Mouse (Mus musculus) ES-E14 (cell line): Measurements from ENCODE around the gene Tpst1. TPM values are rescaled to one million over a fixed set of nuclear protein-coding genes. Genes with fewer than 3 reads are reported as not detected.

Source experiments
- DNase-seq: peaks from one replicate; pipeline ENCODE4 v3.0.0-alpha.2; 2013; ENCODE audit warnings: low read depth, low spot score
- H3K27ac ChIP-seq: 2 replicates; pipeline ENCODE4 v1.5.1; 2012; ENCODE audit warnings: low read depth, mild to moderate bottlenecking, low read length, moderate library complexity, mixed read lengths; ENCODE audit not compliant: poor library complexity, insufficient read depth, severe bottlenecking
- H3K36me3 ChIP-seq: 2 replicates; pipeline ENCODE4 v1.6.1; 2012; ENCODE audit warnings: mild to moderate bottlenecking, low read length, moderate library complexity, mixed read lengths; ENCODE audit not compliant: control insufficient read depth, poor library complexity, insufficient read depth, severe bottlenecking
- H3K4me1 ChIP-seq, 2 experiments: fragments of 150-350 bp in 1 of 2; sonication (generic) in 1 of 2; 2 replicates each; pipeline ENCODE4 v1.6.1; 2012; ENCODE audit warnings: low read length in 2 of 2, mild to moderate bottlenecking in 1 of 2, mixed read lengths in 1 of 2; ENCODE audit not compliant: control insufficient read depth in 2 of 2, insufficient read depth in 2 of 2, poor library complexity in 1 of 2
- H3K4me3 ChIP-seq, 2 experiments: fragments of 150-350 bp in 1 of 2; sonication (generic) in 1 of 2; 2 replicates each; pipeline ENCODE4 v1.5.1; 2012; ENCODE audit warnings: low read length in 2 of 2, low read depth in 1 of 2, mild to moderate bottlenecking in 1 of 2, mixed read lengths in 1 of 2; ENCODE audit not compliant: insufficient read depth in 1 of 2, poor library complexity in 1 of 2, severe bottlenecking in 1 of 2
- H3K9ac ChIP-seq: 2 replicates; pipeline ENCODE4 v1.6.1; 2012; ENCODE audit warnings: low read depth, mild to moderate bottlenecking, low read length, mixed read lengths; ENCODE audit not compliant: poor library complexity, insufficient read depth, severe bottlenecking
- H3K9me3 ChIP-seq: fragments of 150-350 bp; sonication (generic); 2 replicates; pipeline ENCODE4 v1.6.1; 2012; ENCODE audit warnings: low read depth, mild to moderate bottlenecking, low read length; ENCODE audit not compliant: control insufficient read depth, insufficient read depth
- CHD2 ChIP-seq: IDR thresholded peaks from 2 replicates; pipeline ENCODE4 v1.6.1; 2014; ENCODE audit warnings: mild to moderate bottlenecking, low read depth, low read length, inconsistent platforms
- HCFC1 ChIP-seq: IDR thresholded peaks from 2 replicates; pipeline ENCODE4 v1.6.1; 2012; ENCODE audit warnings: low read length, inconsistent platforms, borderline replicate concordance; ENCODE audit not compliant: insufficient read depth
- MAFK ChIP-seq: IDR thresholded peaks from 2 replicates; pipeline ENCODE4 v1.6.1; 2014; ENCODE audit warnings: mild to moderate bottlenecking, low read depth, low read length, inconsistent platforms; ENCODE audit not compliant: insufficient read depth
- ZC3H11A ChIP-seq: IDR thresholded peaks from 2 replicates; pipeline ENCODE4 v1.6.1; 2012; ENCODE audit warnings: low read depth, mild to moderate bottlenecking, inconsistent platforms, low read length, borderline replicate concordance
- ZNF384 ChIP-seq: IDR thresholded peaks from 2 replicates; pipeline ENCODE4 v1.6.1; 2012; ENCODE audit warnings: low read depth, low read length, inconsistent platforms
- in situ Hi-C, 2 experiments: fragments of 600-800 bp; cut with MboI; formaldehyde crosslinking; loops; one replicate each; pipeline ENCODE4 v1.15.1; 2025; ENCODE audit warnings: low sequenced_read_pairs in 2 of 2, inconsistent platforms in 1 of 2; ENCODE audit not compliant: unreplicated experiment in 2 of 2
- total RNA-seq: library from RNA; depleted of rRNA; stranded (reverse); fragments of 300-350 nt; gene quantifications from 2 replicates; pipeline ENCODE4 v1.2.3, GENCODE M21; 2012

Tpst1 gene
- total RNA-seq, 1 experiment = 51.4 TPM

DNA sequence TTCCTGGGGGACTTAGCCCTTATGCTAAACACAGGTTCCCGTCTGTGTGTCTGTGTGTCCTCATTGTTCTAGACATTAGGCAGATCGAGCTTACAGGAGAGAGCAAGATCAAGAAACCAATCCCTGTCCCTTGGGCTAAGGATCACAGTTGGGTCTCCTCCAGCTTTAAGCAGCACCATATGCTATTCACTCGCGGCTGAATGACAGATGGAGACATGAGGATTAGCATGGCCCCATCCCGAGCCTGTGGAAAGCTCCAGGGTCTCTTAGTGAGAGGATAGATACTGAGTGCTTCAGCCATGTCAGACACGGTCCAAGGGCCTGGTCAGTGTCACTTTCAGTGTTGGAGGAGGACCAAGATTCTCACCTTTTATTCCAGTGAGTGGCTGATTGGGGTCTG, 22.7 kb upstream of the Tpst1 start:
- TF ChIP-seq HCFC1 (no peak), ZC3H11A (no peak), CHD2 (no peak), ZNF384 (no peak), MAFK (no peak)
- Histone ChIP-seq H3K4me3 (no peak overlapping the region), H3K9ac (no peak overlapping the region), H3K27ac (no peak overlapping the region), H3K4me1 (peaks cover 0 to 1% of the 10 kb centered on the region in 2 experiments; a peak in 1 of 4 replicates), H3K36me3 (peaks cover 23% of the 10 kb centered on the region), H3K9me3 (no peaks in the 10 kb centered on the region)
- in situ Hi-C loops = no loop called here
- no peak for DNase-seq

GRCm38 (mm10) chr5:130051073-130051860, 21.9 kb upstream of the Tpst1 start:
- TF ChIP-seq CHD2 (no peak), ZC3H11A (no peak), HCFC1 (no peak), MAFK (no peak), ZNF384 (no peak)
- Histone ChIP-seq H3K4me1 (peaks cover 0 to 1% of the 10 kb centered on the region in 2 experiments; a peak in 1 of 4 replicates), H3K4me3 (no peak overlapping the region), H3K9me3 (no peaks in the 10 kb centered on the region), H3K27ac (no peak overlapping the region), H3K36me3 (peaks cover 20% of the 10 kb centered on the region), H3K9ac (no peak overlapping the region)
- DNase-seq = no peak
- in situ Hi-C loops = no loop called here

DNA sequence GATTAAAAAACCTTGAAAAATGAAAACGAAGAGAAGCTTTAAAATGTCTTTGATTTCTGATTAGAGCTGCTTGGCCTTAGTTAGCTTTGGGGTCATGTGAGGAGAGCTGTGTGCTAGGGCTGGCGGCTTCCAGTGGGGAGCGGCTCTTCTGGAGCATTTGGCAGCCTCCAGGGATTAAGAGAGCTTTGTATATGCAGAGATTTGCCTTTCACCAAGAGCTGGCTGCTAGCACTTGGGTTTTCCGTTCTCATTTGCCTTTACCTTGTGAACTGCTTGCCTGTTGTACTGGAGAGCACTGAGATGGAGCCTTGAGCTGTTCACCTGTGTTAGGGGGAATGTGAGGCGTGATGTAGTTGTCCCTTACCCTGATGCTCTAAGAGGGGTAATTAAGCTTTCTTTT, 20.6 kb upstream of the Tpst1 start:
- H3K9me3 ChIP-seq = no peaks in the 10 kb centered on the region
- no peak overlapping the region for H3K9ac ChIP-seq
- in situ Hi-C loops = no loop called here
- H3K36me3 ChIP-seq = peaks cover 16% of the 10 kb centered on the region; the same call in 1 of the 2 replicates
- no peak for TF ChIP-seq MAFK
- TF ChIP-seq CHD2 = no peak
- no peak for TF ChIP-seq ZC3H11A
- TF ChIP-seq ZNF384 = no peak
- no peak for TF ChIP-seq HCFC1
- H3K4me1 ChIP-seq = peaks cover 0 to 1% of the 10 kb centered on the region in 2 experiments; a peak in 1 of 4 replicates
- no peak overlapping the region for H3K27ac ChIP-seq
- H3K4me3 ChIP-seq = no peak overlapping the region
- no peak for DNase-seq

- TF ChIP-seq CHD2 = no peak
- no peak for TF ChIP-seq MAFK
- TF ChIP-seq ZNF384 = no peak
- no peak for TF ChIP-seq HCFC1
- no peak for TF ChIP-seq ZC3H11A
- Histone ChIP-seq H3K36me3 (peaks cover 14% of the 10 kb centered on the region; the same call in 1 of the 2 replicates), H3K9ac (no peak overlapping the region), H3K27ac (no peak overlapping the region), H3K9me3 (no peaks in the 10 kb centered on the region), H3K4me1 (peaks cover 0 to 1% of the 10 kb centered on the region in 2 experiments; a peak in 1 of 4 replicates), H3K4me3 (no peak overlapping the region)
- no peak for DNase-seq
- in situ Hi-C loops = no loop called here
Observed at GRCm38 (mm10) chr5:130052955-130053354, 20.2 kb upstream of the Tpst1 start.
